Mouse (Mus musculus) left cerebral cortex, adult 2 months (tissue): ENCODE data around the gene Brsk1. TPM values are rescaled to one million over a fixed set of nuclear protein-coding genes. Genes with fewer than 3 reads are reported as not detected.

Source experiments
- DNase-seq, 2 experiments: peaks; one replicate each; pipeline ENCODE4 v3.0.0; 2021 to 2022; ENCODE audit warnings: low spot score in 2 of 2, mixed read lengths in 1 of 2; ENCODE audit errors: extremely low spot score in 1 of 2
- H3K27ac ChIP-seq: fragments of 200-600 bp; 2 replicates; pipeline ENCODE4 v1.8.1; 2022
- H3K4me3 ChIP-seq: fragments of 200-600 bp; 2 replicates; pipeline ENCODE4 v1.8.1; 2022
- CTCF ChIP-seq: fragments of 200-600 bp; IDR thresholded peaks from 2 replicates; pipeline ENCODE4 v1.8.1; 2022; ENCODE audit warnings: antibody characterized with exemption, mild to moderate bottlenecking, moderate library complexity
- intact Hi-C: fragments of 180-260 bp; cut with DNase I; formaldehyde crosslinking; loops from one replicate; pipeline ENCODE4 v1.15.1; 2025
- total RNA-seq, 2 experiments: library from RNA; stranded (reverse); gene quantifications; 2 replicates each; pipeline ENCODE4 v1.2.3; 2021

The Brsk1 gene
- total RNA-seq, 2 experiments from 2014 or later: 425 to 440 TPM

DNA sequence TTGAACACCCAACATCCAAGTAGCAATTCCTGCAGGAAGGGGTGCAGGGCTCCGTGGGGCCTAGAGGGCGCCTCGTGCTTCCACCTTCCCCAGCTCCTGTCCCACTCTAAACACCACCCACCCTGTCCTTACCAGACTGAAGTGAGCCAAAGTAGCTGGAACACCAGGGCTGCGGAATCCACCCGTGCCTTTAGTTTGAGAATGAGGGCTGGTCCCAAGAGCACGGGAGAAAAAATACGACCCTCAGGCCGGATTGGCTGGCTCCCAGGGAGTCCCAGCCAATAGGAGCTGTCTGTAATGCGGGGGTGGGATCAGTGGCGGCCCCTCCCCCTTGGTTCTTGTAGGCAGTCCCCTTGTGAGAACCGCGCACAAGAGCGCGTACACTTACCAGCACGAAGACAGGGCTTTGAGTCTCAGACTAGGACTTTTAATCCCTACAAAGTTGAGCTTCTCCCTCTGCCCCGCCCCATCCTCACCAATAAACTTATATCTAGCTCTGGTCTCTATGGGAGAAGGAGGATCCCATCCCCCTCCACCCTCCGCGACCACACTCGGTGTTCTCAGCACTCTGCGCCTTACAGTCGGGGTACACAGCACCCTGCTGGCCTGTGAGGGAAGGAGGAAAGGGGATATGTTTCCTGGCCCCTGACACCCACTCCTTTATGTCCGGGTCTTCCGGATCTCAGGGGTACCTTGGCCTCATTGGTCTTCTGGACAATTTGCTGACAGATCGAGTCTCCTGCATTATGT is 62.6 kb downstream of the Brsk1 start, which contains the start of gene Cox6b2:
Cox6b2 (minus strand) TSS at position 274 of the 750 bp plus-strand sequence.
- TF ChIP-seq CTCF: no peak
- intact Hi-C loops: no loop called here
- peak; percentile 39 to 55 for DNase-seq
- Histone ChIP-seq H3K4me3 (peak within 1 kb of the TSS; percentile 28), H3K27ac (no peak within 1 kb of the TSS)

DNA sequence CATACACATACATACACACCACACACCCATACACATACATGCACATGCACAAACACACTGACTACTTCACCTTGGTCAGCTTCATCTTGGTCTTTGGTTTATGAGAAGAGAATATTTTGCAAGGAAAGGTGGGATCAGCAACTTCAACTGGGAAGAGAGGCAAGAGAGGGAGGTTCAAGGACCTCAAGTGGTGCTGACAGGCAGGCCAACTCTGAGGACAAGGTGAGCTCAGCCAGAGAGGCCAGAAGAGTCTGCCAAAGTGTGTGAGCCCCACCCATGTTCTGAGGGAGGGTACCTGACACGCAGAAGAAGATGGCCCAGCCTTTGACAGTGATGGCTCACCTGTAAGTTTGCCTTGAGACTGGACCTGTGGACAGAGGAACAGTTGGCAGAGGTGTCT is 69.3 kb downstream of the Brsk1 start:
- DNase-seq: no peak
- intact Hi-C loops: no loop called here

DNA sequence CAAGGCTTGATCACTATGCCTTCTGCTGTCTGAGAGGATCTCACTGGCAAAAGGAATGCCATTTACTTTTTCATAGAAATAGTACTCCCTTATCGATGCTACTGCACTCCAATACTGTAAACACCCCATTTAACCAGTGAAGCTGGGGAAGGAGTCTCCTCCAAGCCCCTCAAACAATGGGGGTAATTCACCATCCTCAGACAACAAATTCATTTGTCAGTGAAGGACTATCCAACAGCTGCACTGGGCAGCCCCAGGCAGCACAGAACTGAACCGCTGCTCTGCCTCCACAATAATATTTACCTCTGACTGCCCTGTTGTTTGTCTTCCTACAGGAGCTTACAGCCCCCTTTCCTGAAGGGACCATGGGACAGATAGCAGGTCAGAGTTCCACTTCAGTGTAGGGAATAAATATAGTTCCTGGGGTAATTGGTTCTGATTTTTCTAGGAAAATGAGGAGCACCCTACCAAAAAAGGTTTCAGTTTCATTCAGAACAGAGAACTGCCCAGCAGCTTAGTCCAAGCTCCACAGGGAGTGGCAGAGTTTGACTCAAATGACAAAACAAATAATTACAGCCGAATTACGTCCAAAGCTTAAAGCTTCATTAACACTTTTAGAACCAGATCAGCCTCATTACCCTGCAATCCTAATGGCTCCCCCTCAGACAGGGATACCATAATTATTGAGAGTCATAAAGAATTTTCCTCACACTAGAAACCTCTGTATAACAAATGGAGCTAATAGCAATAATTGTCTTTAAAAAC is 74.7 kb downstream of the Brsk1 start:
- intact Hi-C loops: no loop called here
- DNase-seq: no peak
- Histone ChIP-seq H3K4me3 (no peak overlapping the region), H3K27ac (peak overlapping the region; percentile 63)
- no peak for TF ChIP-seq CTCF

More for the DNA sequence above, 69.3 kb downstream of the Brsk1 start:
- H3K27ac ChIP-seq: no peak overlapping the region
- no peak overlapping the region for H3K4me3 ChIP-seq
- no peak for TF ChIP-seq CTCF

Other genes starting within 250 kb of the Brsk1 start
- gene Rdh13, start 245.0 kb upstream of the Brsk1 start, total RNA-seq: 10 to 100 TPM; 25.1 to 29.3 TPM
- gene Eps8l1, start 229.9 kb upstream of the Brsk1 start, total RNA-seq: 1 to 10 TPM; 5.3 to 5.4 TPM
- gene Ppp1r12c, start 188.9 kb upstream of the Brsk1 start, total RNA-seq: 100 to 1,000 TPM; 173 to 177 TPM
- gene Tnnt1, start 174.2 kb upstream of the Brsk1 start, total RNA-seq: 1 to 10 TPM; 7.4 to 9.2 TPM
- gene Tnni3, start 166.4 kb upstream of the Brsk1 start, total RNA-seq: under 1 TPM; 0.84 to 0.96 TPM
- gene Dnaaf3, start 158.2 kb upstream of the Brsk1 start, total RNA-seq: under 1 TPM; 0.20 to 0.49 TPM
- gene Syt5, start 143.1 kb upstream of the Brsk1 start, total RNA-seq: 100 to 1,000 TPM; 270 to 272 TPM
- gene Ptprh, start 86.6 kb upstream of the Brsk1 start, total RNA-seq: under 1 TPM; 0.35 to 0.43 TPM
- gene Tmem86b, start 59.2 kb upstream of the Brsk1 start, total RNA-seq: 10 to 100 TPM; 15.4 to 20.8 TPM
- 100 to 1,000 TPM; 144 to 151 TPM for gene Ppp6r1, start 31.6 kb upstream of the Brsk1 start, total RNA-seq
- 100 to 1,000 TPM in 1 of 2 experiments, 10 to 100 TPM in 1; 99.9 to 102 TPM for gene Hspbp1, start 5.5 kb upstream of the Brsk1 start, total RNA-seq
- gene Tmem150b, start 34.6 kb downstream of the Brsk1 start, total RNA-seq: not detected
- 10 to 100 TPM; 23.8 to 31.1 TPM for gene Kmt5c, start 49.5 kb downstream of the Brsk1 start, total RNA-seq
- 1 to 10 TPM; 3.8 to 4.8 TPM for gene Cox6b2, start 62.5 kb downstream of the Brsk1 start, total RNA-seq
- gene Fam71e2, start 80.7 kb downstream of the Brsk1 start, total RNA-seq: not detected
- under 1 TPM; 0.36 to 0.58 TPM for gene Il11, start 92.3 kb downstream of the Brsk1 start, total RNA-seq
- gene Tmem190, start 92.3 kb downstream of the Brsk1 start, total RNA-seq: not detected
- 1 to 10 TPM; 2.5 to 4.0 TPM for gene Tmem238, start 99.1 kb downstream of the Brsk1 start, total RNA-seq
- 100 to 1,000 TPM; 421 to 437 TPM for gene Rpl28, start 102.3 kb downstream of the Brsk1 start, total RNA-seq
- 100 to 1,000 TPM; 104 to 117 TPM for gene Ube2s, start 122.0 kb downstream of the Brsk1 start, total RNA-seq
- 100 to 1,000 TPM; 134 to 138 TPM for gene Shisa7, start 154.1 kb downstream of the Brsk1 start, total RNA-seq
- 1 to 10 TPM; 6.9 to 9.3 TPM for gene Isoc2b, start 179.7 kb downstream of the Brsk1 start, total RNA-seq
- gene Isoc2a, start 186.5 kb downstream of the Brsk1 start, total RNA-seq: 10 to 100 TPM; 11.3 to 12.6 TPM
- under 1 TPM; 0.27 to 0.28 TPM for gene Gm36210, start 215.9 kb downstream of the Brsk1 start, total RNA-seq
- 10 to 100 TPM; 15.8 to 16.4 TPM for gene Zfp628, start 224.6 kb downstream of the Brsk1 start, total RNA-seq
- 100 to 1,000 TPM in 1 of 2 experiments, 10 to 100 TPM in 1; 99.7 to 109 TPM for gene Nat14, start 231.4 kb downstream of the Brsk1 start, total RNA-seq
- gene Ssc5d, start 235.2 kb downstream of the Brsk1 start, total RNA-seq: 1 to 10 TPM; 2.8 to 4.4 TPM